Mouse (Mus musculus) midbrain, embryonic 10.5 days (tissue): ENCODE results near the gene Clcn6. TPM values are rescaled to one million over a fixed set of nuclear protein-coding genes. Genes with fewer than 3 reads are reported as not detected.
A peak's percentile ranks its signal among the peaks of the same experiment; 100 is the strongest.
"Not testable (repeated sequence)": the region's sequence is repeated elsewhere in the genome, so short reads cannot be mapped to it uniquely, and the experiment has no call there.

Experiments
- DNase-seq: peaks from one replicate; pipeline ENCODE4 v3.0.0-alpha.2; 2017; ENCODE audit warnings: low spot score
- H3K27ac ChIP-seq: fragments of 300-500 bp; sonication (generic); replicated peaks from 2 replicates; pipeline ENCODE4 v1.5.1; 2016; ENCODE audit warnings: mild to moderate bottlenecking
- H3K27me3 ChIP-seq: fragments of 300-500 bp; sonication (generic); 2 replicates; pipeline ENCODE4 v1.6.1; 2016; ENCODE audit warnings: low read depth, mild to moderate bottlenecking; ENCODE audit not compliant: poor library complexity, severe bottlenecking
- H3K36me3 ChIP-seq: fragments of 300-500 bp; sonication (generic); 2 replicates; pipeline ENCODE4 v1.6.1; 2016; ENCODE audit warnings: mild to moderate bottlenecking, moderate library complexity
- H3K4me1 ChIP-seq: fragments of 300-500 bp; sonication (generic); 2 replicates; pipeline ENCODE4 v1.6.1; 2016
- H3K4me3 ChIP-seq: fragments of 300-500 bp; sonication (generic); 2 replicates; pipeline ENCODE4 v1.5.1; 2016; ENCODE audit warnings: mild to moderate bottlenecking, moderate library complexity
- H3K9me3 ChIP-seq: fragments of 300-500 bp; sonication (generic); replicated peaks from 2 replicates; pipeline ENCODE4 v1.6.1; 2016; ENCODE audit warnings: mild to moderate bottlenecking
- WGBS: fragments of 180-500 bp; shearing (Covaris S2); methylation state at CpG from one replicate; pipeline ENCODE4 v1.1.7; 2016; 5-methylcytosine and 5-hydroxymethylcytosine counted together
- polyA plus RNA-seq: library from polyadenylated mRNA; unstranded; fragments of >200 nt; fragmentation: Nextera tagmentation; extraction: Ambion mirVana; gene quantifications from 2 replicates; pipeline ENCODE4 v1.2.1, GENCODE M21; 2016

Clcn6 gene
- polyA plus RNA-seq, 1 experiment from 2014 or later: 15.6 TPM

GRCm38 (mm10) chr4:148058993-148059392, 20.4 kb upstream of the Clcn6 start:
- H3K4me1 ChIP-seq: peaks cover 6% of the 10 kb centered on the region; the same call in 1 of the 2 replicates
- no peak for DNase-seq
- H3K27ac ChIP-seq: no peak overlapping the region
- H3K36me3 ChIP-seq: peaks cover 51% of the 10 kb centered on the region
- no peaks in the 10 kb centered on the region for H3K27me3 ChIP-seq
- no peaks in the 10 kb centered on the region for H3K9me3 ChIP-seq
- WGBS: 92% methylated on average over 6 of the region's 6 CpGs
- no peak overlapping the region for H3K4me3 ChIP-seq

DNA sequence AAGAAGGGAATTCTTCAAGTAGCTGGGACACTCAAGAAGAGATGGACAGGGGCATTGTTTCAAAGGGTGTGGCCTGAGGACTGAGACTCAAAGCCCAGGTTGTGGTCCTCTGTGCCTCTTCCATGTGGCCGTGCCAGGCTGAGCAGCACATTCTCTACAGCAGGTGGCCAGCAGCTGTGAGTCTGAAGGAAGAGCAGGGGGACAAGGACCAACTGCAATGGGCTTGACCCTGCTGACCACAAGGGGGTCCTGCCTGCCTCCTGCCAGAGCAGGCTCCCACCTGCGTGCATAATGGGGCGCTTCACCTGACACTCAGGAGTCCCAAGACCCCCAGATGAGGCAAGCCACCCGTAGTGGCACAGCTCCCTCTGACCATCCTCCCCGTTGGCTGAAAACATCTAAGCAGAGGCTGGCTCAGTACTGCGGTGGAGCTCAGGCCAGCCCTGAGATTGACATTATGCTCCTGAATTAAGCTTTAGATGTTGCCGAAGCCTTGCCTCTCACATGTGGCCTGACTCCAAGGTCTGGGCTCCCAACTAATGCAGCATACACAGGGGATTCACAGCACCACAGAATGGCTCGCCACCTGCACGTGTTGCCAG, 19.7 kb upstream of the Clcn6 start:
- 92% methylated on average over 9 of the region's 9 CpGs for WGBS
- peaks cover 58% of the 10 kb centered on the region for H3K36me3 ChIP-seq

GRCm38 (mm10) chr4:148057661-148058209, 19.1 kb upstream of the Clcn6 start:
- Histone ChIP-seq H3K27me3 (no peaks in the 10 kb centered on the region), H3K27ac (no peak overlapping the region), H3K4me1 (peaks cover 6% of the 10 kb centered on the region; the same call in 1 of the 2 replicates), H3K9me3 (no peaks in the 10 kb centered on the region), H3K36me3 (peaks cover 64% of the 10 kb centered on the region), H3K4me3 (no peak overlapping the region)
- WGBS: 76% methylated on average over 5 of the region's 5 CpGs
- DNase-seq: no peak

More for the DNA sequence above, 19.7 kb upstream of the Clcn6 start:
- DNase-seq: no peak
- no peak overlapping the region for H3K27ac ChIP-seq
- no peaks in the 10 kb centered on the region for H3K9me3 ChIP-seq
- no peaks in the 10 kb centered on the region for H3K27me3 ChIP-seq
- peaks cover 6% of the 10 kb centered on the region; the same call in 1 of the 2 replicates for H3K4me1 ChIP-seq
- H3K4me3 ChIP-seq: no peak overlapping the region

- H3K27me3 ChIP-seq: no peaks in the 10 kb centered on the region
- H3K4me1 ChIP-seq: peaks cover 6% of the 10 kb centered on the region; the same call in 1 of the 2 replicates
- no peaks in the 10 kb centered on the region for H3K9me3 ChIP-seq
- H3K4me3 ChIP-seq: no peak overlapping the region
- no peak overlapping the region for H3K27ac ChIP-seq
- 83% methylated on average over 4 of the region's 4 CpGs for WGBS
- DNase-seq: no peak
- H3K36me3 ChIP-seq: peaks cover 73% of the 10 kb centered on the region
Measured at GRCm38 (mm10) chr4:148056801-148057200, 18.2 kb upstream of the Clcn6 start.

DNA sequence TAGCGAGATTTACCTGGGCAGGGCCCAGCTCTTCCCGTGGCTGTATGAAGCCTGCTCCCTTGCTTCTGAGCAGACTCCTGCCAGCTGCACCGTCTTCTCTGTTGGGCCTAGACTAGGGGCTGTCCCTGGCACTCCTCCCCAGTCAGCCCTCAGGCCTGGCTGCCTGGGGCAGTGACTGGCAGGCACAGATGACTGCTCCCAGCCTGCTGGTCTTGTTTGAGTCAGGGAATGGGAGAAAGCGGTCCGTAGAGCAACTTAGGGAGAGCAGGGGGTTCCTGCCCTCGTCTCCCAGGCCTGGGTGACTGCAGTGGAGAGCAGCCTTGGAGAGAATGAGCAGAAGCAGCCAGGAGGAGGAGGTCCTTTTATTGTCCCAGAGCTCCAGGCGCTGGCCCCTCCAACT, 17.6 kb upstream of the Clcn6 start:
- Histone ChIP-seq H3K9me3 (no peaks in the 10 kb centered on the region), H3K36me3 (peaks cover 79% of the 10 kb centered on the region), H3K27me3 (no peaks in the 10 kb centered on the region), H3K4me3 (no peak overlapping the region), H3K27ac (no peak overlapping the region), H3K4me1 (peaks cover 6% of the 10 kb centered on the region; the same call in 1 of the 2 replicates)
- 90% methylated on average over 7 of the region's 7 CpGs for WGBS
- no peak for DNase-seq

- 92% methylated on average over 21 of the region's 21 CpGs for WGBS
- no peaks in the 10 kb centered on the region for H3K9me3 ChIP-seq
- H3K27me3 ChIP-seq: no peaks in the 10 kb centered on the region
- DNase-seq: no peak
- peaks cover 90% of the 10 kb centered on the region for H3K36me3 ChIP-seq
- H3K4me1 ChIP-seq: peaks cover 2% of the 10 kb centered on the region; the same call in 1 of the 2 replicates
- H3K27ac ChIP-seq: no peak overlapping the region
- H3K4me3 ChIP-seq: no peak overlapping the region
Measured at GRCm38 (mm10) chr4:148054961-148055695, 16.5 kb upstream of the Clcn6 start.

GRCm38 (mm10) chr4:148053417-148053920, 14.8 kb upstream of the Clcn6 start:
- no peak overlapping the region for H3K4me3 ChIP-seq
- H3K9me3 ChIP-seq: no peaks in the 10 kb centered on the region
- WGBS: 92% methylated on average over 12 of the region's 12 CpGs
- DNase-seq: no peak
- no peaks in the 10 kb centered on the region for H3K27me3 ChIP-seq
- no peak overlapping the region for H3K27ac ChIP-seq
- peaks cover 99% of the 10 kb centered on the region for H3K36me3 ChIP-seq
- H3K4me1 ChIP-seq: no peaks in the 10 kb centered on the region

GRCm38 (mm10) chr4:148052976-148053375, 14.4 kb upstream of the Clcn6 start:
- no peak for DNase-seq

GRCm38 (mm10) chr4:148051886-148052285, 13.3 kb upstream of the Clcn6 start:
- peaks cover 99% of the 10 kb centered on the region for H3K36me3 ChIP-seq
- no peaks in the 10 kb centered on the region for H3K9me3 ChIP-seq
- no peak for DNase-seq
- H3K4me1 ChIP-seq: no peaks in the 10 kb centered on the region
- 88% methylated on average over 11 of the region's 11 CpGs for WGBS
- H3K27ac ChIP-seq: no peak overlapping the region
- H3K27me3 ChIP-seq: no peaks in the 10 kb centered on the region
- H3K4me3 ChIP-seq: no peak overlapping the region

More at GRCm38 (mm10) chr4:148052976-148053375, 14.4 kb upstream of the Clcn6 start:
- WGBS: 79% methylated on average over 2 of the region's 2 CpGs
- Histone ChIP-seq H3K9me3 (no peaks in the 10 kb centered on the region), H3K4me1 (no peaks in the 10 kb centered on the region), H3K4me3 (no peak overlapping the region), H3K36me3 (peaks cover 99% of the 10 kb centered on the region), H3K27ac (no peak overlapping the region), H3K27me3 (no peaks in the 10 kb centered on the region)

DNA sequence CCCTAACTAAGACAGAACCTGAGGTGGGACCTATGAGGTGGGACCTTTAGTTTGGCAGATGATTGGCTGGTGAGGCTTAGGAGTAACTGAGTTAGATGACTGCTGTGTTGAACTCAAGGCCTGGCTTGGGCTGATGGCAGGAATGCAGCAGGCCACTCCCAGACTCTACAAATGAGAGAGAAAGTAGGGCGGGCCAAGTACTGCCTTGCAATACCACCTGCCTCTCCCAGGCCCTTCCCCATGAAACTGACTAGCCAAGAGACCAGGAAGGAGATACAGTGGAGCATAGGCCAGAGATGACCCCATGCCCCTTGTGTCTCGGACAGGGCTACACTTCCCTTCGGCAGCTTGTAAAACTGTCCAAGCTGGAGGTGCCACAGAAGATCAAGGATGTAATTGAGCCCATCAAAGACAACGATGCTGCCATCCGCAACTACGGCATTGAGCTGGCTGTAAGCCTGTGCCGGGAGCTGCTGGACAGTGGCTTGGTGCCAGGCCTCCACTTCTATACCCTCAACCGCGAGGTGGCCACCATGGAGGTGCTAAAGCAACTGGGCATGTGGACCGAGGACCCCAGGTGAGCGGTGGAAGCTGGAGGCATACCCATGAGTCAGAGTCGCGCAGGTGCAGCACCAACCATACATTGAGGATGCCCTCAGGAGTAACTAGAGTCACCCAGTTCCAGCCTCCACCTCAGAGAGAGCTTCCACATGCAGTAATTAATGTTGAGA, 12.6 kb upstream of the Clcn6 start:
- Histone ChIP-seq H3K9me3 (no peaks in the 10 kb centered on the region), H3K27me3 (no peaks in the 10 kb centered on the region), H3K4me3 (no peak overlapping the region), H3K4me1 (peaks cover 6% of the 10 kb centered on the region), H3K27ac (no peak overlapping the region), H3K36me3 (peaks cover 99% of the 10 kb centered on the region)
- WGBS: 94% methylated on average over 13 of the region's 13 CpGs
- no peak for DNase-seq

- H3K27me3 ChIP-seq, H3K4me3 ChIP-seq, H3K9me3 ChIP-seq, H3K27ac ChIP-seq, DNase-seq: not testable (repeated sequence)
- 97% methylated on average over 3 of the region's 3 CpGs for WGBS
- H3K36me3 ChIP-seq: peaks cover 98% of the 10 kb centered on the region
- peaks cover 14% of the 10 kb centered on the region for H3K4me1 ChIP-seq
Measured at GRCm38 (mm10) chr4:148050396-148050914, 11.8 kb upstream of the Clcn6 start.

- Histone ChIP-seq H3K27me3 (no peaks in the 10 kb centered on the region), H3K4me3 (no peak overlapping the region), H3K9me3 (no peaks in the 10 kb centered on the region), H3K27ac (peak overlapping the region; percentile 43; the same call in 1 of the 2 replicates), H3K36me3 (peaks cover 90% of the 10 kb centered on the region), H3K4me1 (peaks cover 45% of the 10 kb centered on the region)
- WGBS: 40% methylated on average over 4 of the region's 4 CpGs
- DNase-seq: no peak
Measured at GRCm38 (mm10) chr4:148046450-148047031, 7.9 kb upstream of the Clcn6 start.
